Mouse (Mus musculus) ES-E14 (cell line): ENCODE results near the gene Alg14.

Experiments
- CHD2 ChIP-seq: IDR thresholded peaks from 2 replicates; pipeline ENCODE4 v1.6.1; 2014; ENCODE audit warnings: mild to moderate bottlenecking, low read depth, low read length, inconsistent platforms
- MAFK ChIP-seq: IDR thresholded peaks from 2 replicates; pipeline ENCODE4 v1.6.1; 2014; ENCODE audit warnings: mild to moderate bottlenecking, low read depth, low read length, inconsistent platforms; ENCODE audit not compliant: insufficient read depth
- ZNF384 ChIP-seq: IDR thresholded peaks from 2 replicates; pipeline ENCODE4 v1.6.1; 2012; ENCODE audit warnings: low read depth, low read length, inconsistent platforms

- TF ChIP-seq CHD2 (no peak), ZNF384 (no peak), MAFK (no peak)
Observed at GRCm38 (mm10) chr3:121358850-121359249, 67.3 kb downstream of the Alg14 start.
